Mouse (Mus musculus) hindbrain, embryonic 10.5 days (tissue): ENCODE data around the gene Hgd. TPM values are rescaled to one million over a fixed set of nuclear protein-coding genes. Genes with fewer than 3 reads are reported as not detected.
A peak's percentile ranks its signal among the peaks of the same experiment; 100 is the strongest.

Experiments used
- DNase-seq: peaks from one replicate; pipeline ENCODE4 v3.0.0-alpha.2; 2017; ENCODE audit warnings: low spot score
- H3K27ac ChIP-seq: fragments of 300-500 bp; sonication (generic); 2 replicates; pipeline ENCODE4 v1.5.1; 2016; ENCODE audit warnings: mild to moderate bottlenecking, moderate library complexity
- H3K27me3 ChIP-seq: fragments of 300-500 bp; sonication (generic); 2 replicates; pipeline ENCODE4 v1.6.1; 2016; ENCODE audit warnings: mild to moderate bottlenecking; ENCODE audit not compliant: poor library complexity, insufficient read depth, severe bottlenecking
- H3K36me3 ChIP-seq: fragments of 300-500 bp; sonication (generic); 2 replicates; pipeline ENCODE4 v1.6.1; 2016; ENCODE audit warnings: mild to moderate bottlenecking, moderate library complexity
- H3K4me1 ChIP-seq: fragments of 300-500 bp; sonication (generic); replicated peaks from 2 replicates; pipeline ENCODE4 v1.6.1; 2016; ENCODE audit warnings: mild to moderate bottlenecking
- H3K4me3 ChIP-seq: fragments of 300-500 bp; sonication (generic); 2 replicates; pipeline ENCODE4 v1.5.1; 2016; ENCODE audit warnings: mild to moderate bottlenecking, moderate library complexity
- H3K9me3 ChIP-seq: fragments of 300-500 bp; sonication (generic); 2 replicates; pipeline ENCODE4 v1.6.1; 2016; ENCODE audit warnings: mild to moderate bottlenecking, moderate library complexity
- WGBS: fragments of 180-500 bp; shearing (Covaris S2); methylation state at CpG from one replicate; pipeline ENCODE4 v1.1.7; 2016; 5-methylcytosine and 5-hydroxymethylcytosine counted together
- polyA plus RNA-seq: library from polyadenylated mRNA; unstranded; fragments of >200 nt; fragmentation: Nextera tagmentation; extraction: Ambion mirVana; gene quantifications from 2 replicates; pipeline ENCODE4 v1.2.1, GENCODE M21; 2016

Hgd gene
- polyA plus RNA-seq, 1 experiment from 2014 or later, result not detected

DNA sequence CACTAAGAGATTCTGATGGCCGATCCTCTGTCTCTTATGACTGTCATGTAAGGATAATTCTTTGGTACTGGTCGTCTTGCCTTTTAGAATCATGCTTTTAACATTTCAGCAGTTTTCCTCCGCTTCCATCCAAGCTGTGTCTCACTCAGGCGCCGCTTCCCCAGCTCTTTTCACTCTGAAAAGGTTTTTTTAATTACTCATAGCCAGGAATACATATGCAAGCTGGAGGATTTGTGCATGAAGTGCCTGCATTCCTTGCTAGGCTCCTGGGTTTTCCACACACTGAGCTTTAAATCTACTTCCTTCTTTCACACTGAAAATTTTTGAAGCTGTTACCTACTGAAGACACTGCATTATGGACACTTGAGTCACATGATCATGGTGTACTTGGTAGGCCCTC, 17.0 kb upstream of the Hgd start:
- Histone ChIP-seq H3K36me3 (peaks cover 28% of the 10 kb centered on the region), H3K4me1 (0 out of 2 replicates have a peak, but pooled peaks cover 4% of the 10 kb centered on the region), H3K27ac (no peak overlapping the region), H3K9me3 (no peaks in the 10 kb centered on the region), H3K27me3 (no peaks in the 10 kb centered on the region), H3K4me3 (no peak overlapping the region)
- DNase-seq, result no peak
- 91% methylated on average over 5 of the region's 5 CpGs for WGBS

DNA sequence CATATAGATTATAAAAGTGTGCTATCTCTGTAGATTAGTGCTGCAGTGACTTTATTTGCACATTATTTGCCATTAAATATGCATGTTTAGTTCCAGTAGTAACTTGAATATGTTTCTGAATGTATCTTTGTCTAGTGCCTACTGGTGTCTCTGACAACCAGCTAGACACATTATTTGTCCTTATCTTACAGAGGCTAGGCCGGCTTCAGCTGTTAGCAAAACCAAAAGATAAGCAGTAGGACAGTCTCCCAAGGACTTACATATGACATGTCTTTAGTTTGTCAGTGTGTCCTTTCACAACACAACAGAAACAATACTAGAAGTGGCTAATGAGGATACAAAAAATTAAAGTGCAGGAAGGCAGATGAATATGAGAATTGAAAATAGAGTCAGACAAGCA, 14.8 kb upstream of the Hgd start:
- H3K27me3 ChIP-seq, result no peaks in the 10 kb centered on the region
- no peak overlapping the region for H3K27ac ChIP-seq
- no peak overlapping the region for H3K4me3 ChIP-seq
- WGBS, result 97% methylated on average over 1 of the region's 1 CpGs
- 0 out of 2 replicates have a peak, but pooled peaks cover 4% of the 10 kb centered on the region for H3K4me1 ChIP-seq
- no peaks in the 10 kb centered on the region for H3K9me3 ChIP-seq
- DNase-seq, result no peak
- H3K36me3 ChIP-seq, result 0 out of 2 replicates have a peak, but pooled peaks cover 10% of the 10 kb centered on the region

DNA sequence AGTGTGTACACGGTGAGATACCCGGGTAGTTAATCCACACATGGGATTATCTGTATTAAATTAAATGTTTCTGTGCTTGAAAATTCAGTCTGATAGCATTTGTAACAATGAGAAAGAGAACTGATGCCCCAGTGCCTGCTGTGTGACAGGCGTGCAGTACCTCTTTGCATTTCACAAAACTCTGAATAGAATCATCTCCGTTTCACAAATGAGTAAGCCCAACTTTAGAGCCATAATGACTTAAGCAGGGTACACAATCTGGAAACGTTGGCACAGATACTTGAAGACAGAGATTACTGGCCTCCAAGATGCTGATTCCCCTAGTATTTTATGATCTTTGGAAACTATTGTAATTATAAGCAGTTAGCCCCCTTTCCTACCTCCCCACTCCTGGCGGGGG, 13.8 kb upstream of the Hgd start:
- Histone ChIP-seq H3K4me1 (0 out of 2 replicates have a peak, but pooled peaks cover 4% of the 10 kb centered on the region), H3K27me3 (no peaks in the 10 kb centered on the region)
- 80% methylated on average over 6 of the region's 6 CpGs for WGBS

DNA sequence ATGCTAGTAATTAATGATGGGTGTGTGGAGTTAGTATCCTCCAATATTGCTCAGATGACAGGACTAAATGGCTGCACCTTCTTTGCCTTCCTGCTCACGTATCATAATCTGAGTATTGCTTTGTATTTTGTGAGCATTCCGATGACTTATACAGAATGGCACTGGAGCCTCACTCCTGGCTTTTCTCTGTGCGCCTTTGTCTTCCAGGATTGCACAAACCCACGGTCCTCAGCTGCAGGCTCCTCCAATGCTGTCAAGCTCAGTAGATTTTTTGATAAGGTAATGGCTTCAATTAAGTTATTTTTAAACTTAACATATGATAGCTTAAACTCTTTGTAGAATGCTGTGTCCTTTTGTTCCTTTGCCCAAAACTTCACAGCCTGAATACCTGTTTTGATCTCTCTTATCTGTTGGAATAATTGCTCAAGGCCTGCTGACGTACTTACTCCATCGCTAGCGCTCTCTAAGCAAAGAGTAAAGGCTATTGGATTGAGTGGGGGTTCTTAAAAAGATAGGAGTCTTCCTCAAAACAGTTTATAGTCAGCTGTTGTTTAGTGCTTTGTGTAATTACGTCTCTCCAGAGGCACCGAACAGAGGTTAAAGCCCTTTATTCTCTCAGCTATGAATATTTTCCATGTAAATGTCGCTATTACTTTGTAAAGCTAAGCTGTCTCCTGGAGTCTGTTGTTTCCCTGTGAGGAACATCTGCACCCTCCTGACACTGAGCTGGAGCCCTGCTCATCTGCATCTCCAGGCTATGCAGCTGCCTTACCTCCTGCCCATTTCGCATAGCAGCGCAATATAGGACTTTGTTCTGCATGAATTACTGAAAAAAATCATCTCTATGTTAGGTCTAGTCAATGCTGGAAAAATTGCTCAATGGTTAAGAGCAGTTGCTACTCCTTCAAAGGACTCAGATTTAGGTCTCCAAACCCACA, 12.6 kb upstream of the Hgd start:
- H3K36me3 ChIP-seq, result peaks cover 25% of the 10 kb centered on the region
- H3K9me3 ChIP-seq, result peaks cover under 1% of the 10 kb centered on the region; the same call in 1 of the 2 replicates
- no peak overlapping the region for H3K4me3 ChIP-seq
- DNase-seq, result no peak
- H3K27me3 ChIP-seq, result no peaks in the 10 kb centered on the region
- no peak overlapping the region for H3K27ac ChIP-seq
- 88% methylated on average over 12 of the region's 12 CpGs for WGBS
- H3K4me1 ChIP-seq, result 0 out of 2 replicates have a peak, but pooled peaks cover 4% of the 10 kb centered on the region

More for the DNA sequence above, 13.8 kb upstream of the Hgd start:
- DNase-seq, result no peak
- Histone ChIP-seq H3K36me3 (peaks cover 12% of the 10 kb centered on the region), H3K4me3 (no peak overlapping the region), H3K9me3 (no peaks in the 10 kb centered on the region), H3K27ac (no peak overlapping the region)

DNA sequence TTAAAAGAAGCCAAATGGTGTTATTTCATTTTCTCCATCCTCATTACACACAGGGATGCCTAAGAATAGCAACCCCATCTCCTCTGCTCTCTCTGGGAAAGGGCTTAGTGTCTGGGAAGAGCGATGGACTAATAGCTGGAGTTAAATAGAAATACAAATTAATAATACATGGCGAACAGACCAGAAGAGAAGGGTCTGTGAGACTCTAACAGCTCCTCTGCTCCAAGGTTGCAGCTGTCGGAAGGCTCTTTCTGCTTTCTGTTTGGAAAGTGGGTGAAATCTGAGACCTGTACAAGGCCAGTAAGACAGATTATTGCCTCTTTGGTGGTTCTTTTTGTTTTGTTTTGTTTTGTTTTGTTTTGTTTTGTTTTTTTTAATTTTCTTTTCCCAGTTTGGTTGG, 8.4 kb upstream of the Hgd start:
- Histone ChIP-seq H3K4me3 (no peak overlapping the region), H3K4me1 (peaks cover 4% of the 10 kb centered on the region; the same call in 1 of the 2 replicates), H3K36me3 (peaks cover 29% of the 10 kb centered on the region), H3K27me3 (no peaks in the 10 kb centered on the region), H3K9me3 (peaks cover 8% of the 10 kb centered on the region), H3K27ac (0 out of 2 replicates have a peak overlapping the region, but pooled peaks have one; percentile 16)
- WGBS, result 84% methylated on average over 3 of the region's 3 CpGs
- no peak for DNase-seq

DNA sequence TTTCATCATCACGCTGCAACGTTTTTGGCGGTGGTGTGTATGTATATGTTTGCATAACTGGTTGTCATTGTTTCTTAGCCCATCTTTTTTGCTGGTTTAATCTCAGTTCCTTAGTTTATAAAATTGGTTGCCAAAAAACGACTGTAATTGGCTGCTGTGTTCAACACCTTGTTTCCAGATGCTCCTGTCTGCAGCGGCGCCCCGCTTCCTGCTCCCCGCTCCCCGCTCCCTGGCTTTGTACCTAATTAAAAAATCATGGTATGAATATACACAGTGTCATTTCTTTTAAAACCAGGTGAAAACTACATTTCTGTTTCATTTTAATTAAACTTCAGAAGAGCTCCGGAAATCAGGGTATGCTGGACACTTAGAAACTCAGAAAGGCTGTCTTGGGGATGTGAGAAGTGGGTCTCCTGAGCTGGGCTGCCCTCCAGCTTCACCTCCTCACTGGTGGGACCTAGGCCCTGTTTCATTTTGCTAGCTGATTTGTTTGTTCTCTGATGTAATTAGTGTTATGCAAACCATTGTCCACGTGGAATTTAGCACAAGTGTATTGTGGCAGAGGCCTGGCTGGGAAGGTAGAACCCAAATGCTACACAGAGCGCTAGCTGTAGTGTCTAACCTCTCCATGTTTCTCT, 7.7 kb upstream of the Hgd start:
- WGBS, result 91% methylated on average over 12 of the region's 12 CpGs

DNA sequence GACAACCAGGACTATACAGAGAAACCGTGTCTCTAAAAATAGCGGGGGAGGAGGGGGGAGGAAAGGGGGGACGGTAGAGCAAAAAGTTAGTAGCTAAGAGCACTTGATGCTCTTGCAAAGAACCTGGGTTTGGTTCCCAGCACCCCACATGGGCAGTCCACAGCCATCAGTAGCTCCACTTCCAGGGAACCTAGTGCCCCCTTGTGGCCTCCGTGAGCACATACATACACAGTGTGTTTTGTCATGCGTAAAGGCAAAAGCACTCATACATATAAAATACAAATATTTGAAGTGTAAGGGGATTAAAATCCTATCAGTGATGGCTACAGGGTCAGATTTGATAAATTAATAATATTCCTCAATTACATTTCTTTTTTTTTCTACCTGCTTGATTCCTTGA, 6.9 kb upstream of the Hgd start:
- DNase-seq, result no peak
- H3K4me3 ChIP-seq, result no peak overlapping the region
- H3K27ac ChIP-seq, result no peak overlapping the region
- WGBS, result 91% methylated on average over 5 of the region's 5 CpGs
- peaks cover 4% of the 10 kb centered on the region; the same call in 1 of the 2 replicates for H3K4me1 ChIP-seq
- H3K9me3 ChIP-seq, result peaks cover 8% of the 10 kb centered on the region
- no peaks in the 10 kb centered on the region for H3K27me3 ChIP-seq
- H3K36me3 ChIP-seq, result peaks cover 29% of the 10 kb centered on the region

More for the DNA sequence above, 7.7 kb upstream of the Hgd start:
- no peak overlapping the region for H3K27ac ChIP-seq
- H3K9me3 ChIP-seq, result peaks cover 8% of the 10 kb centered on the region
- no peak for DNase-seq
- no peak overlapping the region for H3K4me3 ChIP-seq
- H3K4me1 ChIP-seq, result peaks cover 4% of the 10 kb centered on the region; the same call in 1 of the 2 replicates
- no peaks in the 10 kb centered on the region for H3K27me3 ChIP-seq
- H3K36me3 ChIP-seq, result peaks cover 29% of the 10 kb centered on the region

DNA sequence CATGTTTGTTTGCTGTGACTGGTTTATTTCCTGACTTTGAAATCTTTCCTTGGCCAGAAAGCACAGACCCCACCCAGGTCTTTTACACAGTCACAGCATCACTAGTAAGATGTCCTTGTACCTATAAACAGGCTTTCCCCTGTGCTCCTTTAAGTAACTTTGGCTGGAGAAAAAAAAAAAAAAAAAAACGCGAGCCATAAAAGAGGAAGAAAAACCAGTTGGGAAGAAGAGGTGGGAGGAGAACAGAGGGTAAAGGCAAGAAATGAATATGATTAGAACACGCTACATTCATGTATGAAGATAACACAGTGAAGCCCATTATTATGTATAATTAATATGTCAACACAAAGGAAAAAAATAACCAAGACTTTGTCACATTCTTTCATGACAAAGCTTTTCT, 4.6 kb upstream of the Hgd start:
- no peak overlapping the region for H3K4me3 ChIP-seq
- no peak for DNase-seq
- H3K27me3 ChIP-seq, result no peaks in the 10 kb centered on the region
- H3K36me3 ChIP-seq, result peaks cover 26% of the 10 kb centered on the region
- peaks cover 4% of the 10 kb centered on the region; the same call in 1 of the 2 replicates for H3K4me1 ChIP-seq
- H3K27ac ChIP-seq, result no peak overlapping the region
- H3K9me3 ChIP-seq, result peaks cover 8% of the 10 kb centered on the region
- WGBS, result 81% methylated on average over 3 of the region's 3 CpGs

DNA sequence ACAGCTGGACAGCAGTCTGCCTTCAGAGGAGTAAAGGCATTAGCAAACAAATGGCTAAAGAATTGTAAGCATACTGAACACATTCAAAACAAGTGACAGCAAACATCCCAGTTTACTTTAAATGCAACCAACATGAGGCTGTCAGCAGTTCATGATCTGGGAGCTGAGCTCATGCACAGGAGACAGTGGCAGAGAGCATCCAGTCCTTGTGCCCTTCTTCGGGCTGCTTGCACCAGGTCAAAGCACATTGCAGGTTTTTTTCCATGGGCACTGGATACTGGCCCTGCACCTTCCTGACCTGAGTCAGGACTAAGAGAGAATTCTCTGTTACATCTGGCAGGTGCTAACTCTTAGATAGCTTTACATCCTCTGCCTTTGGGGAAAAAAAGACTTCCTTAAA, 362 bp upstream of the Hgd start:
- 84% methylated on average over 1 of the region's 1 CpGs for WGBS
- H3K27me3 ChIP-seq, result no peaks in the 10 kb centered on the region
- H3K4me3 ChIP-seq, result no peak overlapping the region
- no peaks in the 10 kb centered on the region for H3K9me3 ChIP-seq
- H3K36me3 ChIP-seq, result no peaks in the 10 kb centered on the region; the same call in 1 of the 2 replicates
- H3K27ac ChIP-seq, result no peak overlapping the region
- peaks cover 39% of the 10 kb centered on the region for H3K4me1 ChIP-seq
- no peak for DNase-seq

DNA sequence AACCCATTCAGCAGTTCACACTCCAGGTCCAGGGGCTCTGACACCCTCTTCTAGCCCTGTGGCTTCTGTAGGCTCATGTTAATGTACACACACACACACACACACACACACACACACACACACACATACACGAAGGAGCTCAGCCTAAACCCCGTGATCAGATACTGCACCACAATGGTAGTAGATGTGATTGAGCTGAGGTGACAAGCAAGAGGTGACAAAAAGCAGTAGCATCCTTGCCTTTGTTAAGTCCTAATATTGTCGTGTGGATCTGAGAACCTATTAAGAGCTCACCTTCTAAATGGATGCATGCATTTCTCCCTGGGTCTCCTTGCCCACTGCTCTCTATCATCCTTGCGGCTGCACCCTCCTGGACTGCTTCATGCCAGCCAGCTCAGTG, 698 bp downstream of the Hgd start:
- DNase-seq, result no peak
- H3K27ac ChIP-seq, result peak overlapping the region; percentile 59; the same call in 1 of the 2 replicates
- no peaks in the 10 kb centered on the region for H3K27me3 ChIP-seq
- H3K4me1 ChIP-seq, result peaks cover 49% of the 10 kb centered on the region
- H3K4me3 ChIP-seq, result no peak overlapping the region
- H3K36me3 ChIP-seq, result no peaks in the 10 kb centered on the region
- WGBS, result 92% methylated on average over 4 of the region's 4 CpGs
- no peaks in the 10 kb centered on the region for H3K9me3 ChIP-seq

DNA sequence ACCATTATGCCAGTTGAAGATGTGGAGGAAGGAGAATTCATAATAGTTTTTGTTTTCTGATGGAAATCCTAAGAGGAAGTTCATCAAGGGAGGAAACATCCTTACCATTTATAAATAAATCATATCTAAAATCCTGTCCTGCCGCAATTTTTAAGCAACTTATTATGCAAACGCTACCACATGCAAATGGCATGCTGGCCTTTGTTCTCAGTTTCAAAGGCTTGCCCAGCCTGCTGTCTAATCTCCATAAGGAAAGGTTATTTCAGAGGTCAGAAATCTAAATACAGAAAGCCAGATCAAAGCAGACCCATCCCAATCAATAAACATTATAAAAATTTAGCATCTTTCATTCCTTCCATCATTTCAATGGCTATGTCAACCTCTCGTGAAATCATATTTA, 1.9 kb downstream of the Hgd start:
- Histone ChIP-seq H3K4me3 (no peak overlapping the region), H3K9me3 (no peaks in the 10 kb centered on the region), H3K36me3 (no peaks in the 10 kb centered on the region), H3K27me3 (no peaks in the 10 kb centered on the region), H3K27ac (peak overlapping the region; percentile 91), H3K4me1 (peaks cover 49% of the 10 kb centered on the region)
- WGBS, result 51% methylated on average over 3 of the region's 3 CpGs
- no peak for DNase-seq

DNA sequence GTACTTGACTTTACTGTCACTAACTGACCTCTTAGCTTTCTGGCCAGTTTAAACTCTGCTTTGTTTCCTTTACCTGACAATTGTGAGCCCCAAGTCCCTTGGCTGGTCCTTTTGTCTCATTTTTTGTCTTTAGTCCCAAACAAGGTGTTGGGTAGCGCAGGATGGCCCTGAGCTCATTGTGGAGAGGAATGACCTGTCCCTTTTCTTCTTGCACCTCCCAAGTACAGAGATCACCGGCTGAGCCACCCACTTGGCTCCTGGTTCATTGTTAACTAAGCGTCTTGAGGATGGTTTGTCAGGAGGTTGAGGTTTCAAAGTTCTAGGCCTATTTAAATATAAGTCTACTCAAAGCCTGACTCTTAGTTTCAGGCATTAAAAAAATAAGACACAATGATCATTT, 3.4 kb downstream of the Hgd start:
- Histone ChIP-seq H3K36me3 (no peaks in the 10 kb centered on the region), H3K27ac (peak overlapping the region; percentile 91), H3K4me1 (peaks cover 49% of the 10 kb centered on the region), H3K4me3 (no peak overlapping the region), H3K9me3 (no peaks in the 10 kb centered on the region), H3K27me3 (no peaks in the 10 kb centered on the region)
- 70% methylated on average over 3 of the region's 3 CpGs for WGBS
- DNase-seq, result no peak

DNA sequence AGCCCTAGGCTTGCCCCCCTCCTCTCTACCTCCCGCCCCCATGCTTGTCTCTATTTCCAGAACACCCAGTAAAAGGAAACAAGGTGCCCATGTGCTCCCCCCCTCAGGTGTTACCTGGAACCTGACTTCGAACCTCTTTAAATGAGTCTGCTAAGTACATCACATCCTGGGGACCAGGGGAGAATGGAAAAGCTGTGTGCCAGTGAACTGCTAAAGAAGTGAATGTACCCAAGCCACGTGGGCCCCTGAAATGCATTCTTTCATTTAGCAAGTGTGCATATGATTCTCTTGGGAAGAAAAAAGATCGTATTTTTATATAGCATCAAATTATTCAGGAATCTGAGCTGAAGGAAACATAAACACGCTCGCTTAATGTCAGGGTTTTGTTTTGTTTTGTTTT, 3.8 kb downstream of the Hgd start:
- Histone ChIP-seq H3K27me3 (no peaks in the 10 kb centered on the region), H3K4me1 (peaks cover 49% of the 10 kb centered on the region), H3K27ac (peak overlapping the region; percentile 91), H3K36me3 (no peaks in the 10 kb centered on the region), H3K9me3 (no peaks in the 10 kb centered on the region), H3K4me3 (peak overlapping the region; percentile 45)
- DNase-seq, result no peak
- WGBS, result 36% methylated on average over 6 of the region's 6 CpGs
